Mouse (Mus musculus) hindbrain, embryonic 11.5 days (tissue): ENCODE measurements around the gene Ttll5. TPM values are rescaled to one million over a fixed set of nuclear protein-coding genes. Genes with fewer than 3 reads are reported as not detected.

Experiments used
- ATAC-seq: fragments of 200-750 bp; cut with Nextera tagmentation; 2 replicates; pipeline ENCODE4 v1.8.0; 2017; ENCODE audit warnings: mild to moderate bottlenecking, moderate TSS enrichment, moderate library complexity; ENCODE audit not compliant: low FRiP score
- DNase-seq: peaks from one replicate; pipeline ENCODE4 v3.0.0-alpha.2; 2015; ENCODE audit warnings: low spot score
- H3K27ac ChIP-seq: fragments of 300-500 bp; sonication (generic); 2 replicates; pipeline ENCODE4 v1.5.1; 2014; ENCODE audit warnings: mild to moderate bottlenecking, low read depth, low read length
- H3K27me3 ChIP-seq: fragments of 300-500 bp; sonication (generic); 2 replicates; pipeline ENCODE4 v1.6.1; 2014; ENCODE audit warnings: mild to moderate bottlenecking, low read length, moderate library complexity, mixed read lengths; ENCODE audit not compliant: control insufficient read depth, insufficient read depth
- H3K36me3 ChIP-seq: fragments of 300-500 bp; sonication (generic); 2 replicates; pipeline ENCODE4 v1.6.1; 2014; ENCODE audit warnings: mild to moderate bottlenecking, low read length, moderate library complexity, mixed read lengths; ENCODE audit not compliant: control insufficient read depth, insufficient read depth
- H3K4me1 ChIP-seq: fragments of 300-500 bp; sonication (generic); replicated peaks from 2 replicates; pipeline ENCODE4 v1.6.1; 2014; ENCODE audit warnings: low read length, mixed read lengths; ENCODE audit not compliant: control insufficient read depth, insufficient read depth
- H3K4me2 ChIP-seq: fragments of 300-500 bp; sonication (generic); replicated peaks from 2 replicates; pipeline ENCODE4 v1.6.1; 2014; ENCODE audit warnings: mild to moderate bottlenecking, low read depth, low read length
- H3K4me3 ChIP-seq: fragments of 300-500 bp; sonication (generic); 2 replicates; pipeline ENCODE4 v1.5.1; 2014; ENCODE audit warnings: low read depth, low read length
- H3K9ac ChIP-seq: fragments of 300-500 bp; sonication (generic); 2 replicates; pipeline ENCODE4 v1.6.1; 2014; ENCODE audit warnings: low read depth, low read length
- H3K9me3 ChIP-seq: fragments of 300-500 bp; sonication (generic); 2 replicates; pipeline ENCODE4 v1.6.1; 2016; ENCODE audit warnings: low read length; ENCODE audit not compliant: control insufficient read depth
- WGBS: fragments of 180-500 bp; shearing (Covaris S2); extraction: QIAGEN DNeasy Blood & Tissue Kit; methylation state at CpG from one replicate; pipeline ENCODE4 v1.1.7; 2014; 5-methylcytosine and 5-hydroxymethylcytosine counted together
- polyA plus RNA-seq: library from polyadenylated mRNA; unstranded; fragments of >200 nt; fragmentation: Nextera tagmentation; extraction: Ambion mirVana; gene quantifications from 2 replicates; pipeline ENCODE4 v1.2.1, GENCODE M21; 2014

Gene Ttll5
- polyA plus RNA-seq, 1 experiment from 2014 or later, result 25.6 TPM

GRCm38 (mm10) chr12:85970803-85971202 lies 146.3 kb downstream of the Ttll5 start:
- WGBS, result 71% methylated on average over 2 of the region's 2 CpGs

GRCm38 (mm10) chr12:85971655-85972054 lies 147.2 kb downstream of the Ttll5 start:
- H3K9me3 ChIP-seq, result no peaks in the 10 kb centered on the region
- no peak overlapping the region for H3K27ac ChIP-seq
- no peak overlapping the region for H3K9ac ChIP-seq
- ATAC-seq (no peak), DNase-seq (no peak)
- H3K4me2 ChIP-seq, result no peak overlapping the region
- H3K36me3 ChIP-seq, result no peaks in the 10 kb centered on the region
- H3K4me3 ChIP-seq, result no peak overlapping the region
- no peaks in the 10 kb centered on the region for H3K27me3 ChIP-seq
- WGBS, result 88% methylated on average over 4 of the region's 4 CpGs
- no peaks in the 10 kb centered on the region for H3K4me1 ChIP-seq

More at GRCm38 (mm10) chr12:85970803-85971202, 146.3 kb downstream of the Ttll5 start:
- Histone ChIP-seq H3K9me3 (no peaks in the 10 kb centered on the region), H3K27me3 (no peaks in the 10 kb centered on the region), H3K27ac (no peak overlapping the region), H3K36me3 (no peaks in the 10 kb centered on the region), H3K4me3 (no peak overlapping the region), H3K4me2 (no peak overlapping the region), H3K9ac (no peak overlapping the region), H3K4me1 (no peaks in the 10 kb centered on the region)
- DNase-seq (no peak), ATAC-seq (no peak)

GRCm38 (mm10) chr12:85973526-85973925 lies 149.1 kb downstream of the Ttll5 start:
- H3K4me1 ChIP-seq, result no peaks in the 10 kb centered on the region
- no peak overlapping the region for H3K27ac ChIP-seq
- 83% methylated on average over 4 of the region's 4 CpGs for WGBS

GRCm38 (mm10) chr12:85974030-85974429 lies 149.6 kb downstream of the Ttll5 start:
- H3K36me3 ChIP-seq, result no peaks in the 10 kb centered on the region
- 59% methylated on average over 4 of the region's 4 CpGs for WGBS
- DNase-seq (no peak), ATAC-seq (no peak)
- H3K4me2 ChIP-seq, result no peak overlapping the region
- no peaks in the 10 kb centered on the region for H3K9me3 ChIP-seq
- no peaks in the 10 kb centered on the region for H3K27me3 ChIP-seq
- no peak overlapping the region for H3K9ac ChIP-seq
- no peaks in the 10 kb centered on the region for H3K4me1 ChIP-seq
- no peak overlapping the region for H3K27ac ChIP-seq
- no peak overlapping the region for H3K4me3 ChIP-seq

More at GRCm38 (mm10) chr12:85973526-85973925, 149.1 kb downstream of the Ttll5 start:
- Histone ChIP-seq H3K4me3 (no peak overlapping the region), H3K9me3 (no peaks in the 10 kb centered on the region), H3K9ac (no peak overlapping the region), H3K36me3 (no peaks in the 10 kb centered on the region), H3K4me2 (no peak overlapping the region), H3K27me3 (no peaks in the 10 kb centered on the region)
- ATAC-seq, result no peak
- DNase-seq, result no peak

- ATAC-seq, result no peak
- no peak for DNase-seq
- Histone ChIP-seq H3K9ac (no peak overlapping the region), H3K27me3 (no peaks in the 10 kb centered on the region), H3K4me1 (no peaks in the 10 kb centered on the region), H3K27ac (no peak overlapping the region), H3K9me3 (no peaks in the 10 kb centered on the region), H3K4me2 (no peak overlapping the region), H3K36me3 (no peaks in the 10 kb centered on the region), H3K4me3 (no peak overlapping the region)
- 93% methylated on average over 5 of the region's 5 CpGs for WGBS
Measured at GRCm38 (mm10) chr12:85979996-85980395, 155.5 kb downstream of the Ttll5 start.

GRCm38 (mm10) chr12:85985524-85985923 lies 161.1 kb downstream of the Ttll5 start:
- Histone ChIP-seq H3K4me1 (no peaks in the 10 kb centered on the region), H3K4me2 (no peak overlapping the region), H3K27ac (no peak overlapping the region), H3K36me3 (no peaks in the 10 kb centered on the region), H3K9ac (no peak overlapping the region), H3K27me3 (no peaks in the 10 kb centered on the region), H3K9me3 (no peaks in the 10 kb centered on the region), H3K4me3 (no peak overlapping the region)
- WGBS, result 78% methylated on average over 4 of the region's 4 CpGs
- ATAC-seq, result no peak
- no peak for DNase-seq

GRCm38 (mm10) chr12:85986024-85986423 lies 161.6 kb downstream of the Ttll5 start:
- ATAC-seq (no peak), DNase-seq (no peak)
- H3K9ac ChIP-seq, result no peak overlapping the region
- no peaks in the 10 kb centered on the region for H3K9me3 ChIP-seq
- no peaks in the 10 kb centered on the region for H3K27me3 ChIP-seq
- 65% methylated on average over 7 of the region's 7 CpGs for WGBS
- H3K4me3 ChIP-seq, result no peak overlapping the region
- no peaks in the 10 kb centered on the region for H3K4me1 ChIP-seq
- H3K4me2 ChIP-seq, result no peak overlapping the region
- H3K27ac ChIP-seq, result no peak overlapping the region
- no peaks in the 10 kb centered on the region for H3K36me3 ChIP-seq

- Histone ChIP-seq H3K9ac (no peak overlapping the region), H3K4me3 (no peak overlapping the region), H3K36me3 (no peaks in the 10 kb centered on the region), H3K27me3 (no peaks in the 10 kb centered on the region), H3K4me2 (no peak overlapping the region), H3K9me3 (no peaks in the 10 kb centered on the region), H3K4me1 (no peaks in the 10 kb centered on the region), H3K27ac (no peak overlapping the region)
- 67% methylated on average over 13 of the region's 13 CpGs for WGBS
- ATAC-seq (no peak), DNase-seq (no peak)
Measured at GRCm38 (mm10) chr12:85986540-85987443, 162.3 kb downstream of the Ttll5 start.

GRCm38 (mm10) chr12:85987444-85987889 lies 163.0 kb downstream of the Ttll5 start:
- Histone ChIP-seq H3K36me3 (no peaks in the 10 kb centered on the region), H3K9me3 (no peaks in the 10 kb centered on the region), H3K27me3 (no peaks in the 10 kb centered on the region), H3K4me1 (no peaks in the 10 kb centered on the region), H3K27ac (no peak overlapping the region), H3K4me2 (no peak overlapping the region), H3K4me3 (no peak overlapping the region), H3K9ac (no peak overlapping the region)
- no peak for DNase-seq
- ATAC-seq, result no peak
- 81% methylated on average over 5 of the region's 5 CpGs for WGBS
